Mouse (Mus musculus) stomach, postnatal 0 days (tissue): ENCODE results near the gene Arhgef25.

Experiments used
- CTCF ChIP-seq: IDR thresholded peaks from 2 replicates; pipeline ENCODE4 v1.5.1; 2016; ENCODE audit warnings: antibody characterized with exemption, low read depth, mild to moderate bottlenecking, moderate library complexity
- EP300 ChIP-seq: optimal IDR thresholded peaks from 2 replicates; pipeline ENCODE3; 2016; ENCODE audit warnings: antibody characterized with exemption

DNA sequence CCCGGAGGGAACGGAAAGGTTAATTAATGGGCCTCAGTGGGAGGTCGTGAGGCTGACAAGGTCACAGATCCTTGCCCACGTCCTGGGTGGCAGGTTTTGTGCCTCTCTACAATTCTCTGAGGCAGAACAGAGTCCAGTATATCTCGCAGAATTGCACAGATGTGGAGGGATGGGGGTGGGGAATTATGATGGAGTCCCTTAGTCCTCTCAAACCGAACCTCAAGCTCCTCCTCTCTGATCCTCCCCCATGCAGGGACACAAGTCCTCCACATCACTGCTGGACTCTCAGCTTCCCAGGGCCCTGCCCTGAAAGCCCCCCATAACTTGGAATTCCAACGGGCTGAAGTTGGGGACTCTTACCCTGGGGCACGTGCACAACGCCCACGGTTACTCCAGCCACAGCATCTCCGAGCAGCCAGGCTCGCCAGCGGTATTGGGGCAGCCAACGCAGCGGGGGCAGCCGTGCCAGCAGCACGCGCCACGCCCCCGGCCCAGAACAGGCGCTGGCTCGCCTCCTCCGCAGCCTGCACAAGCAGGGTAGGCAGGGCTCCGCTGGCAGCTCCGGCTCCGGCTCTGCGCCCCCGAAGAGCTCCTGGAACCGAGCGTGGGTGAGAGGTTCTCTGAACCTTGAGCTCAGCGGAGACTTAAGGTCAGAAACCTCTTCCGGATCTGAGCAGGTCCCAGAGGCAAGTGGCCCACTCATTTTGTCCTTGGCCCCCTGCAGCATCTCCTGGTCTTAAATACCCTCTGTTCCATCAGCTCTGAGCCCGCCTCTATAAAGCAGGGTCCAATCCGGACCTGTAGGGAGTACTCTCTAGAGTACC is 9.8 kb downstream of the Arhgef25 start, which contains the start of gene Slc26a10:
- TF ChIP-seq CTCF (no peak), EP300 (no peak)
